Mouse (Mus musculus): ENCODE measurements around the gene Vamp5.

Gene Vamp5

GRCm38 (mm10) chr6:72367460-72367974, 12.8 kb downstream of the Vamp5 start:
- in situ Hi-C loops (cut with MboI, MseI): no loop called here

DNA sequence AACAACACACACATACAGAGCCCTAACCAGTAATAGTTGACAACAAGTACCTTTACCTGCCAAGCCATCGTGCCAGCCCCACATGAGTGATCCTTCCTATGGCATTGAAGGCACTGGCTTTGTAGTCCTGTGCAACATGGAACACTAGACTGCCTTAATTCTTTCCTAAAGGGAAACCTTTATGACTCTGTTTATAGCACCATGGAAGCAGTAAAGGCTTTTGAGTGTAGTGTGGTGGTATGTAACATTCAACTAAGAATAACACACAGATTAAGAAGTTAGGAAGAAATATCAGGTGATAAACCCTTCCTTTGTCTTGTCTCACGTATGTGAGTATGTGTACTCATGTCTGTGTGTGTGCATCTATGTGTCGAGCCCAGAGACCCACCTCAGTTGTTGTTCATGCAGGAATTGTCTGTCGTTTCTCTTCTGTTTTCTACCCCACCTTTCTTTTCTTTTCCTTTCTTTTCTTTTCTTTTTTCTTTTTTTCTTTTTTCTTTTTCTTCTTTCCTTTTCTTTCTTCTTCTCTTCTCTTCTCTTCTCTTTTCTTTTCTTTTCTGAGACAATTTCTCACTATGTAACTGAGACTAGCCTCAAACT, 13.3 kb downstream of the Vamp5 start, which contains the start of gene Rnf181:
Gene Rnf181 (minus strand): TSS at position 113 of the 600 bp plus-strand sequence.
- in situ Hi-C loops (cut with MboI, MseI): no loop called here

DNA sequence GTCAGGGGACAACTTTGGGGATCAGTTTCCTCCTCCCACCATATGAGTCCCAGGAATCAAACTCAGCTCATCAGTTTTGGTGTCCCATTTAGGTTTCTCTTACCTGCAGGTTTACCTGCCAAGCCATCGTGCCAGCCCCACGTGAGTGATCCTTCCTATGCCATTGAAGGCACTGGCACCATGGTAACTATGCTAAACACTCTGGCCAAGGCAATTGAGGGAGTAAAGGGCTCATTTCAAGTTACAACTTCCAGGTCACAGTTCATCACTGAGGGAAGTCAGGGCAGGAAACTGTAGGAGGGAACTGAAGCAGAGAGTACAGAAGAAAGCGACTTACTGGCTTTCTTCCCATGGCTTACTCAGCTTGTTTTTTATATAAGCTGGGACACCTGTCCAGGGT, 14.0 kb downstream of the Vamp5 start:
- in situ Hi-C loops (cut with MboI, MseI): no loop called here

GRCm38 (mm10) chr6:72364985-72365384, 15.3 kb downstream of the Vamp5 start:
- in situ Hi-C loops (cut with MboI, MseI): no loop called here

GRCm38 (mm10) chr6:72364009-72364408, 16.3 kb downstream of the Vamp5 start:
- in situ Hi-C loops (cut with MboI, MseI): no loop called here

DNA sequence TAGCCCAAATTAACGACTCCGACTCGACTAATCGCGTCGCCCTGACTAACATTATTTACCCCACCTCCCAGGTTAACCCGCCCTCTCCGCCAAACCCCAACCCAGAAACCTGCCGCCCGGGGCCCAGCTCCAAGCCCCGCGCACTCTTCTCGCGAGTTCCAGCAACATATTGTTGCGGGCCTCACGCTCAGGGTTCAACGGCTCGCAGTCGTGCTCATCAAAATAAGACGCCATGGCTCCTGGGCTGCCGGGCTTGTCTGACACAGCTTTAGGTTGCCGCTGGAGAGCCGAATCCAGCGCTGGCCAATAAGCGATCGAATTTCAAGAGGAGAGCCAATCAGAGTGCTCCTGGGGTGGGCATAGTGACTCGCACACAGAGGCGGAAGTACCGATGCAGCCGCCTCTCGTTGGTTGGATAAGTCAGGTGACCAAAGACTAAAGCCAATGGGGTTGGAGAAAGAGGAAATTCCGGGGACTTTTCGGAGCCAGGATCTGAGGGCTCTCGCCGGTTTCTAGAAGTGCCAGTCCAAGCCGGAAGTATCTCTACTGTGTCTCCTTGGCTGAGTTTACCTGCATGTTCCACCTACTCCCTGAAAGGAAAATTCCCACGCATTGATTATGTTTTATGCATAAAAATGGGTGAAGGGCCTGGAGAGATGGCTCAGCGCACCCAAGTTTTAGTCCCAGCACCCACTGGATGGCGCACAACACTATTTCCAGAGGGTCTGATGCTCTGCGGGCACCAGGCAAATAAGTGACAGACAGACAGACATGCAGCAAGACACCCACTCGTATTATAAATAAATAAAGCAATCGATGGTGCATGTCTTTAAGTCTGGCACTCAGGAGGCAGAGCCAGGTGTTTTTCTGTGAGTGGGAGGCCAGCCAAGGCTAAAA, 17.9 kb downstream of the Vamp5 start:
- in situ Hi-C loops (cut with MboI, MseI): no loop called here

- in situ Hi-C loops (cut with MboI, MseI): no loop called here
Measured at GRCm38 (mm10) chr6:72361121-72361551, 19.1 kb downstream of the Vamp5 start.

GRCm38 (mm10) chr6:72360599-72360935, 19.7 kb downstream of the Vamp5 start:
- in situ Hi-C loops (cut with MboI, MseI): no loop called here

- in situ Hi-C loops (cut with MboI, MseI): no loop called here
Measured at GRCm38 (mm10) chr6:72359891-72360598, 20.2 kb downstream of the Vamp5 start.

- in situ Hi-C loops (cut with MboI, MseI): no loop called here
Measured at GRCm38 (mm10) chr6:72359343-72359742, 20.9 kb downstream of the Vamp5 start.

DNA sequence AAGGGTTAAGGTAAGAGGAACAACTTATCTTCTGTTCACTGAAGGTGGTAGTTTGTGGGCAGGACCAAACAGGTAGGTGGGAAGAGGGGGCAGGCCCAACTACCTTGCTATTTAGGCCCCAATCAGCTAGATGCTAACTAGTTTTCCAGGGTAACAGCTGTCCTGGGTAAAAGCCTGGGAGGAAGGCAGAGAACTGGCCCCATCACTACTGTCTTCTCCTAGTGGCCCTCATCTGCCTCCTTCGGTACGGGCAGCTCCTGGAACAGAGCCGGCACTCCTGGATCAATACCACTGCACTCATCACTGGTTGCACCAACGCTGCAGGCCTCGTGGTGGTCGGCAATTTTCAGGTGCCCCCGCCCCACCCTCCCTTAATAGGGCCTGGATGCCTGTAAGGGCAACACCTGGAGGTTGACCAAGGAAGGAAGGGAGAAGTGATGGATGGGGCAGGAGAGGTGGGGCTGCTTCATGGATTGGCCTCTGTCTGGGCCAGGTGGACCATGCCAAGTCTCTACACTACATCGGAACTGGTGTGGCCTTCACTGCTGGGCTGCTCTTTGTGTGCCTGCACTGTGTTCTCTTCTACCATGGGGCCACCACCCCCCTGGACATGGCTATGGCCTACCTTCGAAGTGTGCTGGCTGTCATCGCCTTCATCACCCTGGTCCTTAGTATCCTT, 22.0 kb downstream of the Vamp5 start:
- in situ Hi-C loops (cut with MboI, MseI): no loop called here

GRCm38 (mm10) chr6:72357164-72358079, 22.8 kb downstream of the Vamp5 start:
- in situ Hi-C loops (cut with MboI, MseI): no loop called here

GRCm38 (mm10) chr6:72356001-72356532, 24.2 kb downstream of the Vamp5 start:
- in situ Hi-C loops (cut with MboI, MseI): no loop called here

- in situ Hi-C loops (cut with MboI, MseI): no loop called here
Measured at GRCm38 (mm10) chr6:72355066-72355911, 25.0 kb downstream of the Vamp5 start, which contains the start of gene Tmem150a. Gene Tmem150a (plus strand): TSS chr6:72355447.

DNA sequence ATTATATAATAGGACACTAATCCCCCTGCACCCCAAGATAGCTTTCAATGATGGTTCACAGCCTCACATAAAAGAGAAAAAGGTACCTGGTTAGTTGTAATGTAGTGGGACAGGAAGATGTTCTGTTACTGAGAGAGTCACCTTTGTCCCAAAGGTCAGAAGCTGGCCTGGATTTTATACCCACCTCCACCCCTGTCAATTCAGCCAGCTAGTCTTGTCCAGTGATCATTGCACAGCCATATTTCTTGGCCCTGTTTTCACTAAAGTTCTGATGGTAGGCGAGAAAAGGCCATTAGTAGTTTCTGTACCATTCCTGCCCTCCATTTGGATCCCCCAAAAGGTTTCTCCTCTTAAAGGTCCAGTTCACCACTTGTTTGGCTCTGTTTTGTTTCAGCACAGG, 26.2 kb downstream of the Vamp5 start:
- in situ Hi-C loops (cut with MboI, MseI): no loop called here

- in situ Hi-C loops (cut with MboI, MseI): no loop called here
Measured at GRCm38 (mm10) chr6:72352636-72353405, 27.4 kb downstream of the Vamp5 start.

- in situ Hi-C loops (cut with MboI, MseI): no loop called here
Measured at GRCm38 (mm10) chr6:72350214-72350613, 30.1 kb downstream of the Vamp5 start.

- in situ Hi-C loops (cut with MboI, MseI): loop anchor here (5.0 kb wide), 1 partner anchor 34 kb away; the partner anchor contains the start of gene Vamp5
Measured at GRCm38 (mm10) chr6:72348411-72348810, 31.9 kb downstream of the Vamp5 start.
